Mouse (Mus musculus): ENCODE results near the gene Rpl3l. TPM values are rescaled to one million over a fixed set of nuclear protein-coding genes. Genes with fewer than 3 reads are reported as not detected.
A peak's percentile ranks its signal among the peaks of the same experiment; 100 is the strongest.
"Not testable (repeated sequence)": the region's sequence is repeated elsewhere in the genome, so short reads cannot be mapped to it uniquely, and the experiment has no call there.

Rpl3l gene
- polyA plus RNA-seq, 1 experiment from 2014 or later, result not detected

DNA sequence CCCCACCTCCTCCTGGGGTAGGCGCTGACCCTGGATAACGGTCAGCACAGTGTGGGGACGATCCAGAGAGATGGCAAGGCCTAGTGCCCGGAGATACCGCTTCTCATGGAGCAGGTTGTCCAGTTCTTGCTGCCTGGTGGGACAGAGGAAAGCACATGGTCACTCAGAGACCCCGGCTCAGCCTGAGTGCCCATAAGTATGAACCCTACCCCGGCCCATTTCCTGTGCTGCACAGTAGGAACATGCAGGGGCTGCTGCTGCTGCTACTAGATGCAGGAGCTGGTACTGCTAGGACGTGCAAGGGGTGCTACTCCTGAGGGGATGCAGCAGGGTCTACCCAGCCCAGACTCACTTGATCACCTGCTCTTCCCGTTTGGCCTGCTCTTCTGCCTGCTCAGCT is 26.4 kb upstream of the Rpl3l start:
- WGBS, result 92% methylated on average over 9 of the region's 9 CpGs
- Histone ChIP-seq H3K36me3 (peaks cover 58% of the 10 kb centered on the region), H3K4me1 (peaks cover 25% of the 10 kb centered on the region), H3K27me3 (peaks cover 8% of the 10 kb centered on the region; the same call in 1 of the 2 replicates), H3K9me3 (replicated peaks) (no peaks in the 10 kb centered on the region), H3K4me2 (replicated peaks) (no peak overlapping the region), H3K9ac (no peak overlapping the region; the same call in 1 of the 2 replicates), H3K27ac (no peak overlapping the region), H3K4me3 (no peak overlapping the region)
- no peak for ATAC-seq (ENCODE audit: low FRiP score)

DNA sequence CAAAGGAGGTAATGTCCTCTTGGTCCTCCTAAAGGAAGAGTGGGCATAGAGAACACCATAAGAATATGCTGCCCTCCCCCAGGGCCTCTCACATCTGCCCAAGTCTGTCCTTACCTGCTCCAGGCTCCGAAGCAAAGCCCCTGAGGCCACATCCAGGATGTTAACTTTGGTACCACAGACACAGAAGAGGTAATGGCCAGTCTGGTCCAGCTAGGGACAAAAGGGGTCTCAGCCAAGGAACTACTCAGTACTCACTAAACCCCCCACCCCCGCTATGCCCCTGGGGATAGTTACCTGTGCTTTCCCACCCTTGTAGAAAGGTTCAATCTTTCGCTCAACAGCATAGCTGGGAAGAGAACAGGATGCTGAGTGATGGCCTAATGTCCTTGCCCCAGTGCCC is 21.8 kb upstream of the Rpl3l start:
- no peak overlapping the region for H3K4me3 ChIP-seq
- no peak for ATAC-seq (ENCODE audit: low FRiP score)
- H3K36me3 ChIP-seq, result peaks cover 44% of the 10 kb centered on the region
- H3K9me3 ChIP-seq (replicated peaks), result no peaks in the 10 kb centered on the region
- H3K9ac ChIP-seq, result no peak overlapping the region
- H3K27me3 ChIP-seq, result no peaks in the 10 kb centered on the region
- WGBS, result 96% methylated on average over 3 of the region's 3 CpGs
- H3K4me1 ChIP-seq, result peaks cover 19% of the 10 kb centered on the region
- H3K27ac ChIP-seq, result no peak overlapping the region
- no peak overlapping the region for H3K4me2 ChIP-seq (replicated peaks)

DNA sequence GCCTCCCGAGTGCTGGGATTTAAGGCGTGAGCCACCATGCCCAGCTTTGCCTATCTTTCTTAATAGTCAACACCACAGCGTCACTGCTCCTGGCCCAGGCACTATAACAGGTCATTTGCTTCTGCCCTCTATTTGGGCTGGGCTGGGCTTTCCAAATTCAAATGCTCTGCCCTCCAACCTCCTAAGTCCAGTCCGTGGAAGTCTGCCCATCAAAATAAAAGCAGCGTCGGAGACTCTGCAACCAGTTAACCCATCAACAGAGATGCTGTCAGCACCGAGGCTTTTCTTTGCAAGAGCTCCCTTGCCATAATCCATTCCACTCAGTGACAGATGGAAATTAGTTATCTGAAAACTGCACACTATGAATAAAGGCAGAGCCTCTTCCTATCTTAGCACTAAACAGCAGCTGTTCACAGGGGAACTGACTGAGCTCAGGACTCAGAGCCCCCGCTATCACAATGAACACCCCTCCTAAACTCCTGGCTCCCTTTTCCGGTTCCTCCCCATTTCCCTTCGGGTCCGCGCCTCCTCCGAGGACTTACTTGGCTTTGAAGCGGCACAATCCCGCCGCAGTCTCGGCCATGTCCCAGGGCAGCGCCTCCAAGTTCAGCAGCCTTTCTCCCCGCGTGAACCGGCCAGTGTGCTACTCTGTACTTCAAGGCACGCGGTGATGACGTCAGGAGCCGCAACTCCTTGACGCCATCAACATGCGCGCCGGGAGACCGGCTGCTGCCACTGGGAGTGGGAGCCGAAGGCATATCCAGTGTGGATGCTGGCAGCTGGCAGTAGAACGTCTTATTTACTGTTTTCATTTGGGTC is 20.4 kb upstream of the Rpl3l start, which contains the start of gene Tbl3:
Gene Tbl3 (minus strand): TSS at position 679 of the 819 bp plus-strand sequence.
- Histone ChIP-seq H3K4me1 (peaks cover 19% of the 10 kb centered on the region), H3K36me3 (peaks cover 30% of the 10 kb centered on the region), H3K4me3 (peak within 1 kb of the TSS; percentile 74), H3K27me3 (no peaks in the 10 kb centered on the region), H3K9ac (peak within 1 kb of the TSS; percentile 71), H3K4me2 (replicated peaks) (peak within 1 kb of the TSS; percentile 81), H3K9me3 (replicated peaks) (no peaks in the 10 kb centered on the region), H3K27ac (peak within 1 kb of the TSS; percentile 73)
- WGBS, result 5% methylated on average over 32 of the region's 32 CpGs
- ATAC-seq (ENCODE audit: low FRiP score), result peak; percentile 86

- Histone ChIP-seq H3K9ac (peak overlapping the region; percentile 71), H3K9me3 (replicated peaks) (no peaks in the 10 kb centered on the region), H3K4me1 (peaks cover 19% of the 10 kb centered on the region), H3K4me2 (replicated peaks) (peak overlapping the region; percentile 81), H3K27ac (peak overlapping the region; percentile 73), H3K36me3 (peaks cover 23% of the 10 kb centered on the region), H3K27me3 (no peaks in the 10 kb centered on the region), H3K4me3 (peak overlapping the region; percentile 74)
- 6% methylated on average over 24 of the region's 24 CpGs for WGBS
- ATAC-seq (ENCODE audit: low FRiP score), result peak; percentile 72
These were observed 19.7 kb upstream of the Rpl3l start for GRCm38 (mm10) chr17:24707801-24708425.

DNA sequence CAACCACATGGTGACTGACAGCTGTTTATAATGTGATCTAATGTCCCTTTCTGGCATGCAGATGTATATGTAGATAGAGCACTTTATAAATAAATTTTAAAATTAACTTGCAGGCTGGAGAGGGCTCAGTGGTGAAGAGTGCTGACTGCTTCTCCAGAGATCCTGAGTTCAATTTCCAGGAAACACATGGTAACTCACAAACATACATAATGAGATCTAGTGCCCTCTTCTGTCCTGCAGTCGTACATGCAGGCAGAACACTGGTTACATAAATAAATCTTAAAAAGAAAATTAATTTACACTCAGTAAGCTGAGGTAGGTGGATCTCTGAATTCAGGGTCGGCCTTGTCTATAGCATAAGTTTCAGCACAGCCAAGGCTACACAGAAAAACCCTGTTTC is 19.0 kb upstream of the Rpl3l start:
- Histone ChIP-seq H3K36me3 (peaks cover 20% of the 10 kb centered on the region), H3K9me3 (replicated peaks) (no peaks in the 10 kb centered on the region), H3K9ac (no peak overlapping the region), H3K27ac (no peak overlapping the region), H3K4me3 (no peak overlapping the region), H3K27me3 (no peaks in the 10 kb centered on the region), H3K4me1 (peaks cover 19% of the 10 kb centered on the region), H3K4me2 (replicated peaks) (peak overlapping the region; percentile 81; the same call in 1 of the 2 replicates)
- no peak for ATAC-seq (ENCODE audit: low FRiP score)
- 38% methylated on average over 2 of the region's 2 CpGs for WGBS

- H3K4me3 ChIP-seq, result no peak overlapping the region
- peaks cover 13% of the 10 kb centered on the region for H3K36me3 ChIP-seq
- H3K9me3 ChIP-seq (replicated peaks), result no peaks in the 10 kb centered on the region
- ATAC-seq (ENCODE audit: low FRiP score), result no peak
- H3K9ac ChIP-seq, result peak overlapping the region; percentile 9; the same call in 1 of the 2 replicates
- H3K4me1 ChIP-seq, result peaks cover 4% of the 10 kb centered on the region; the same call in 1 of the 2 replicates
- no peaks in the 10 kb centered on the region for H3K27me3 ChIP-seq
- 71% methylated on average over 6 of the region's 6 CpGs for WGBS
- no peak overlapping the region for H3K27ac ChIP-seq
- no peak overlapping the region for H3K4me2 ChIP-seq (replicated peaks)
These were observed 12.1 kb upstream of the Rpl3l start for GRCm38 (mm10) chr17:24715556-24715955.

DNA sequence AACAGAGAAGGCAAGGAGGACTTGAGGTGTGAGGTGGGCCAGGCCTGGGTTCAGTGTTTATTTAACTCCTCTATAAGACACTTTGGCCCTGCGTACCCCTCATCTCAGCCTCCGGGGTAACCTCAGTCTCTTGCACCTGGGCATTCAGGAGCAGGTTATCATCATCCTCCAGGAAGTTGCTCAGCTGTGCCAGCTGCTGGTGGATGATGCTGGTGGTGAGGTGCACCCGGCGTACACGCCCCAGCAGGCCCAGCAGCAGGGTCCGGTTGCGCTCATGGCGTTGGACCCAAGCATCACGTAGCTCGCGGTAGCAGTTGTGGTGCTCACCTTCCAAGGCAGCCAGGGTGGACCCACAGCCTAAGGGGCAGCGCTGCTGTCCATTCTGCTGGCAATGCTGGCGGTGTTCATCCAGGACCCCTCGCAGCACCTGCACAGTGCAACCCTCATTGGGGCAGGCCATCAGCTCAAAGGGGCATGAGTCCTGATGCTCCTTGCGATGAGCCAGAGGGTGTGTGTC is 11.4 kb upstream of the Rpl3l start:
- Histone ChIP-seq H3K27me3 (no peaks in the 10 kb centered on the region), H3K36me3 (peaks cover 15% of the 10 kb centered on the region), H3K4me1 (peaks cover 9% of the 10 kb centered on the region), H3K27ac (no peak overlapping the region), H3K4me3 (no peak overlapping the region), H3K4me2 (replicated peaks) (no peak overlapping the region), H3K9me3 (replicated peaks) (no peaks in the 10 kb centered on the region), H3K9ac (peak overlapping the region; percentile 9; the same call in 1 of the 2 replicates)
- no peak for ATAC-seq (ENCODE audit: low FRiP score)
- WGBS, result 97% methylated on average over 15 of the region's 15 CpGs

DNA sequence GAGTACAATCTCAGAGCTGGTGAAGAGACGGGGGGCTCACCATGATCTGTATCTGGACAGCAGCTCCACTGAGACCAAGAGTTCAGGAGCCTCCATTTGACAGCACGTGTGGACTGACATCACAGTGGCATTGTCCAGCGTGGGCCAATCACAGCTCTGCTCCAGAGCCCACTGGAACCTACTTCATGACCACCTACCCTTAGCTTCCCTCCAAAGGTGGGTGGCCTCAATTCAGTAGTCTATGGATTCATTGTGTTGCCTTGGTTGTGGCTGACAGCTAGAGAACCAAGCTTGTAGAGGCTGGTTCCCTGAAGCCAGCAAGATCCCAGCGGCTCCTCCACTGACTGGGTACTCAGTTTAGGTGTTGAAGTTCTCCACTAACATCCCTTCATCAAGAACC is 9.7 kb upstream of the Rpl3l start, which contains the start of the genes Rnf151 and Rps2:
Gene Rnf151 (minus strand): TSS at position 121 of the 400 bp plus-strand sequence.
Gene Rps2 (plus strand): TSS at position 174 of the 400 bp plus-strand sequence.
- H3K27ac ChIP-seq, result no peak within 1 kb of the TSS
- 0 out of 2 replicates have a peak within 1 kb of the TSS, but pooled peaks have one; percentile 89 for H3K9ac ChIP-seq
- 88% methylated on average over 4 of the region's 4 CpGs for WGBS

DNA sequence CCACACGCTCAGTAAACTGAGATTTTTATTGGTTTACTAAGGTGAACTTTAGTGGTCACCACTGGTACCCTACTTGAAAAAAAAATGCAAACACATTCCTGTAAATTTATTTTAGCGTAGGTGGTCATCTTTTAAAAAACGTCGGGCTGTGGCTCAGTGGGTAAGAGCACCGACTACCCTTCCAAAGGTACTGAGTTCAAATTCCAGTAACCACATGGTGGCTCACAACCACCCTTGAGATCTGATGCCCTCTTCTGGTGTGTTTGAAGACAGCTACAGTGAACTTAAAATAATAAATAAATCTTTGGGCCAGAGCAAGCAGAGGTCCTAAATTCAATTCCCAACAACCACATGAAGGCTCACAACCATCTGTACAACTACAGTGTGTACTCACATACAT is 8.7 kb upstream of the Rpl3l start:
- not testable (repeated sequence) for H3K27ac ChIP-seq; H3K9me3 ChIP-seq (replicated peaks); H3K27me3 ChIP-seq; ATAC-seq (ENCODE audit: low FRiP score)
- peaks cover 29% of the 10 kb centered on the region for H3K36me3 ChIP-seq
- H3K9ac ChIP-seq, result peak overlapping the region; percentile 89
- H3K4me2 ChIP-seq (replicated peaks), result peak overlapping the region; percentile 69
- 65% methylated on average over 5 of the region's 5 CpGs for WGBS
- H3K4me3 ChIP-seq, result peak overlapping the region; percentile 86
- H3K4me1 ChIP-seq, result peaks cover 32% of the 10 kb centered on the region

More for the DNA sequence above, 9.7 kb upstream of the Rpl3l start, which contains the start of the genes Rnf151 and Rps2:
- H3K4me1 ChIP-seq, result peaks cover 24% of the 10 kb centered on the region
- H3K9me3 ChIP-seq (replicated peaks), result no peaks in the 10 kb centered on the region
- H3K36me3 ChIP-seq, result peaks cover 29% of the 10 kb centered on the region
- no peaks in the 10 kb centered on the region for H3K27me3 ChIP-seq
- ATAC-seq (ENCODE audit: low FRiP score), result no peak
- H3K4me3 ChIP-seq, result peak within 1 kb of the TSS; percentile 86
- peak within 1 kb of the TSS; percentile 69 for H3K4me2 ChIP-seq (replicated peaks)

GRCm38 (mm10) chr17:24719494-24720222 is 8.0 kb upstream of the Rpl3l start:
- H3K4me3 ChIP-seq, result peak overlapping the region; percentile 86
- no peaks in the 10 kb centered on the region for H3K27me3 ChIP-seq
- H3K27ac ChIP-seq, result peak overlapping the region; percentile 88
- peak overlapping the region; percentile 89 for H3K9ac ChIP-seq
- no peaks in the 10 kb centered on the region for H3K9me3 ChIP-seq (replicated peaks)
- H3K4me2 ChIP-seq (replicated peaks), result peak overlapping the region; percentile 83
- peaks cover 29% of the 10 kb centered on the region for H3K36me3 ChIP-seq
- H3K4me1 ChIP-seq, result peaks cover 32% of the 10 kb centered on the region
- WGBS, result under 1% methylated on average over 61 of the region's 61 CpGs
- ATAC-seq (ENCODE audit: low FRiP score), result peak; percentile 98

DNA sequence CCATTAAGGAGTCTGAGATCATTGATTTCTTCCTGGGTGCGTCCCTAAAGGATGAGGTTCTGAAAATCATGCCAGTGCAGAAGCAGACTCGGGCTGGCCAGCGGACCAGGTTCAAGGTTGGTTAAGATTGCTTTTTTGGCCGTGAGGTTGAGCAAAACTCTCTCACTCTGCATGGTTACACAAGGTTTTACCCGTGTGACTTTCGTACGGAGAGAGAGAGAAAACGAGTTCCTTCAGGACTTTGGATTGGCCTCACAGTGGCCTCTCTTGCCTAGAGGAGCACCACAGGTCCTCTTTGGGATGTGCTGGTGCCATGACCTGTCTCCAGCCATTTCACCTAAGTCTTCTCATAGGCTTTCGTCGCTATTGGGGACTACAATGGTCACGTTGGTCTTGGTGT is 7.0 kb upstream of the Rpl3l start:
- ATAC-seq (ENCODE audit: low FRiP score); H3K27ac ChIP-seq; H3K9me3 ChIP-seq (replicated peaks); H3K27me3 ChIP-seq: not testable (repeated sequence)
- 2% methylated on average over 11 of the region's 11 CpGs for WGBS
- Histone ChIP-seq H3K36me3 (peaks cover 28% of the 10 kb centered on the region), H3K4me3 (peak overlapping the region; percentile 86), H3K4me1 (peaks cover 32% of the 10 kb centered on the region), H3K9ac (peak overlapping the region; percentile 88), H3K4me2 (replicated peaks) (peak overlapping the region; percentile 83)

All from hindbrain, embryonic 12.5 days (tissue).